Mouse (Mus musculus) midbrain, embryonic 11.5 days (tissue): Measurements from ENCODE around the gene Helt. TPM values are rescaled to one million over a fixed set of nuclear protein-coding genes. Genes with fewer than 3 reads are reported as not detected.
A peak's percentile ranks its signal among the peaks of the same experiment; 100 is the strongest.

Experiments
- ATAC-seq: fragments of 200-750 bp; cut with Nextera tagmentation; 2 replicates; pipeline ENCODE4 v1.8.0; 2017; ENCODE audit warnings: moderate TSS enrichment, moderate library complexity; ENCODE audit not compliant: low FRiP score
- DNase-seq: peaks from one replicate; pipeline ENCODE4 v3.0.0; 2015; ENCODE audit warnings: low spot score; ENCODE audit errors: missing footprints
- H3K27ac ChIP-seq: fragments of 300-500 bp; sonication (generic); 2 replicates; pipeline ENCODE4 v1.5.1; 2014; ENCODE audit warnings: low read depth, low read length
- H3K27me3 ChIP-seq: fragments of 300-500 bp; sonication (generic); 2 replicates; pipeline ENCODE4 v1.6.1; 2014; ENCODE audit warnings: mild to moderate bottlenecking, low read length, moderate library complexity, mixed read lengths; ENCODE audit not compliant: control insufficient read depth, insufficient read depth
- H3K36me3 ChIP-seq: fragments of 300-500 bp; sonication (generic); 2 replicates; pipeline ENCODE4 v1.6.1; 2014; ENCODE audit warnings: mild to moderate bottlenecking, low read length, moderate library complexity, mixed read lengths; ENCODE audit not compliant: control insufficient read depth, insufficient read depth
- H3K4me1 ChIP-seq: fragments of 300-500 bp; sonication (generic); 2 replicates; pipeline ENCODE4 v1.6.1; 2014; ENCODE audit warnings: low read length; ENCODE audit not compliant: control insufficient read depth, insufficient read depth
- H3K4me2 ChIP-seq: fragments of 300-500 bp; sonication (generic); 2 replicates; pipeline ENCODE4 v1.6.1; 2014; ENCODE audit warnings: mild to moderate bottlenecking, moderate library complexity
- H3K4me3 ChIP-seq: fragments of 300-500 bp; sonication (generic); 2 replicates; pipeline ENCODE4 v1.5.1; 2014; ENCODE audit warnings: low read depth, low read length
- H3K9ac ChIP-seq: fragments of 300-500 bp; sonication (generic); 2 replicates; pipeline ENCODE4 v1.6.1; 2014; ENCODE audit warnings: low read length
- H3K9me3 ChIP-seq: fragments of 300-500 bp; sonication (generic); 2 replicates; pipeline ENCODE4 v1.6.1; 2016; ENCODE audit warnings: low read length; ENCODE audit not compliant: control insufficient read depth
- WGBS: fragments of 180-500 bp; shearing (Covaris S2); extraction: QIAGEN DNeasy Blood & Tissue Kit; methylation state at CpG from one replicate; pipeline ENCODE4 v1.1.7; 2014; 5-methylcytosine and 5-hydroxymethylcytosine counted together
- polyA plus RNA-seq: library from polyadenylated mRNA; unstranded; fragments of >200 nt; fragmentation: Nextera tagmentation; extraction: Ambion mirVana; gene quantifications from 2 replicates; pipeline ENCODE4 v1.2.1, GENCODE M21; 2014

The Helt gene
- polyA plus RNA-seq, 1 experiment from 2014 or later = 49.0 TPM

GRCm38 (mm10) chr8:46291931-46292675 is 2.4 kb downstream of the Helt start:
- 2% methylated on average over 33 of the region's 33 CpGs for WGBS
- ATAC-seq = no peak
- peak overlapping the region; percentile 44 for H3K9ac ChIP-seq
- no peaks in the 10 kb centered on the region for H3K9me3 ChIP-seq
- H3K4me1 ChIP-seq = peaks cover 17% of the 10 kb centered on the region
- H3K36me3 ChIP-seq = no peaks in the 10 kb centered on the region
- peak; percentile 93 for DNase-seq
- peak overlapping the region; percentile 28 for H3K4me3 ChIP-seq
- peaks cover 73% of the 10 kb centered on the region for H3K27me3 ChIP-seq
- no peak overlapping the region for H3K27ac ChIP-seq
- peak overlapping the region; percentile 41 for H3K4me2 ChIP-seq

GRCm38 (mm10) chr8:46289274-46289673 is 5.2 kb downstream of the Helt start:
- H3K9me3 ChIP-seq = no peaks in the 10 kb centered on the region
- H3K27me3 ChIP-seq = peaks cover 45% of the 10 kb centered on the region
- H3K4me2 ChIP-seq = no peak overlapping the region
- peak; percentile 88 for DNase-seq
- no peak overlapping the region for H3K9ac ChIP-seq
- no peaks in the 10 kb centered on the region for H3K36me3 ChIP-seq
- peak; percentile 76 for ATAC-seq
- 8% methylated on average over 11 of the region's 11 CpGs for WGBS
- H3K4me1 ChIP-seq = peaks cover 10% of the 10 kb centered on the region
- H3K4me3 ChIP-seq = no peak overlapping the region
- H3K27ac ChIP-seq = no peak overlapping the region

- ATAC-seq (no peak), DNase-seq (no peak)
- no peak overlapping the region for H3K4me3 ChIP-seq
- H3K4me1 ChIP-seq = peaks cover 10% of the 10 kb centered on the region
- H3K27me3 ChIP-seq = peaks cover 32% of the 10 kb centered on the region
- 93% methylated on average over 6 of the region's 6 CpGs for WGBS
- H3K9me3 ChIP-seq = no peaks in the 10 kb centered on the region
- no peak overlapping the region for H3K9ac ChIP-seq
- H3K36me3 ChIP-seq = no peaks in the 10 kb centered on the region
- H3K27ac ChIP-seq = no peak overlapping the region
- H3K4me2 ChIP-seq = no peak overlapping the region
These were observed 6.5 kb downstream of the Helt start for GRCm38 (mm10) chr8:46288021-46288420.

GRCm38 (mm10) chr8:46285980-46286379 is 8.5 kb downstream of the Helt start:
- peaks cover 12% of the 10 kb centered on the region for H3K27me3 ChIP-seq
- H3K4me1 ChIP-seq = peaks cover 7% of the 10 kb centered on the region
- H3K4me3 ChIP-seq = no peak overlapping the region
- WGBS = 92% methylated on average over 4 of the region's 4 CpGs
- ATAC-seq (no peak), DNase-seq (no peak)
- H3K36me3 ChIP-seq = no peaks in the 10 kb centered on the region
- no peak overlapping the region for H3K27ac ChIP-seq
- no peaks in the 10 kb centered on the region for H3K9me3 ChIP-seq
- H3K9ac ChIP-seq = no peak overlapping the region
- H3K4me2 ChIP-seq = no peak overlapping the region

GRCm38 (mm10) chr8:46281536-46281935 is 12.9 kb downstream of the Helt start:
- Histone ChIP-seq H3K27ac (no peak overlapping the region), H3K4me2 (no peak overlapping the region), H3K4me1 (no peaks in the 10 kb centered on the region), H3K27me3 (no peaks in the 10 kb centered on the region; the same call in 1 of the 2 replicates), H3K36me3 (no peaks in the 10 kb centered on the region), H3K9me3 (no peaks in the 10 kb centered on the region), H3K4me3 (no peak overlapping the region), H3K9ac (no peak overlapping the region)
- no peak for ATAC-seq
- WGBS = 17% methylated on average over 13 of the region's 13 CpGs
- DNase-seq = peak; percentile 93

GRCm38 (mm10) chr8:46276939-46277338 is 17.5 kb downstream of the Helt start:
- no peak overlapping the region for H3K4me2 ChIP-seq
- H3K27me3 ChIP-seq = no peaks in the 10 kb centered on the region; the same call in 1 of the 2 replicates
- DNase-seq = no peak
- ATAC-seq = no peak
- H3K4me3 ChIP-seq = no peak overlapping the region
- H3K9ac ChIP-seq = no peak overlapping the region
- no peaks in the 10 kb centered on the region for H3K36me3 ChIP-seq
- H3K9me3 ChIP-seq = no peaks in the 10 kb centered on the region
- H3K27ac ChIP-seq = no peak overlapping the region
- WGBS = 84% methylated on average over 14 of the region's 14 CpGs
- H3K4me1 ChIP-seq = no peaks in the 10 kb centered on the region

GRCm38 (mm10) chr8:46270741-46271140 is 23.7 kb downstream of the Helt start:
- DNase-seq = no peak
- WGBS = 30% methylated on average over 6 of the region's 6 CpGs

GRCm38 (mm10) chr8:46270147-46270546 is 24.3 kb downstream of the Helt start:
- no peak for DNase-seq
- Histone ChIP-seq H3K4me3 (no peak overlapping the region), H3K27ac (no peak overlapping the region), H3K9me3 (no peaks in the 10 kb centered on the region), H3K4me1 (peaks cover 17% of the 10 kb centered on the region), H3K9ac (no peak overlapping the region), H3K4me2 (no peak overlapping the region), H3K36me3 (no peaks in the 10 kb centered on the region), H3K27me3 (no peaks in the 10 kb centered on the region)
- WGBS = 34% methylated on average over 3 of the region's 3 CpGs
- ATAC-seq = peak; percentile 64; the same call in 1 of the 2 replicates

More at GRCm38 (mm10) chr8:46270741-46271140, 23.7 kb downstream of the Helt start:
- Histone ChIP-seq H3K4me3 (no peak overlapping the region), H3K9me3 (no peaks in the 10 kb centered on the region), H3K9ac (no peak overlapping the region), H3K27me3 (no peaks in the 10 kb centered on the region), H3K4me1 (peaks cover 17% of the 10 kb centered on the region), H3K27ac (no peak overlapping the region), H3K36me3 (no peaks in the 10 kb centered on the region), H3K4me2 (no peak overlapping the region)
- no peak for ATAC-seq

- Histone ChIP-seq H3K9ac (no peak overlapping the region), H3K4me3 (no peak overlapping the region), H3K27ac (no peak overlapping the region), H3K4me2 (no peak overlapping the region), H3K4me1 (peaks cover 17% of the 10 kb centered on the region), H3K27me3 (no peaks in the 10 kb centered on the region), H3K36me3 (no peaks in the 10 kb centered on the region), H3K9me3 (no peaks in the 10 kb centered on the region)
- ATAC-seq (peak; percentile 30; the same call in 1 of the 2 replicates), DNase-seq (no peak)
- 37% methylated on average over 4 of the region's 4 CpGs for WGBS
These were observed 27.7 kb downstream of the Helt start for GRCm38 (mm10) chr8:46266801-46267200.
